In genomic region chr7:30422560-30422959, GRCm38 (mm10) we compare ENCODE assay signal across 9 mouse cellular contexts. TPM values are rescaled to one million over a fixed set of nuclear protein-coding genes. Genes with fewer than 3 reads are reported as not detected.
DNase-seq lines count a peak whose midpoint lies in the region; ATAC-seq and TF ChIP-seq lines count a peak whose summit lies in the region.
"Had no signal": no experiment of that assay in that cellular context is flagged by ENCODE, and none has a peak within 500 bp of the region (broad histone marks: within the 10 kb centered on the region; RNA-seq: fewer than 3 reads in every experiment).

No protein-coding gene starts in this region.

- no peaks in the 10 kb centered on the region for H3K9me3 ChIP-seq in hindbrain, embryonic 14.5 days (ENCODE audit: control insufficient read depth, low read length)
- no peaks in the 10 kb centered on the region for H3K9me3 ChIP-seq in midbrain, postnatal 0 days (ENCODE audit: low read length)

- no peak for DNase-seq in left cerebral cortex, adult 2 months (ENCODE audit: extremely low spot score in 1 of 2, low spot score in 2 of 2)
- DNase-seq in left cerebral cortex, adult 9 months (ENCODE audit: low spot score in 2 of 2) = no peak
- DNase-seq in hindbrain, embryonic 14.5 days (ENCODE audit: low spot score) = no peak
- no peak for DNase-seq in midbrain, postnatal 0 days (ENCODE audit: low spot score)
- DNase-seq in left cerebral cortex, postnatal 10 days (ENCODE audit: extremely low spot score in 1 of 2, low spot score in 2 of 2) = no peak
- no peak for DNase-seq in cerebellum, postnatal 36 days

- TF ChIP-seq CTCF in left cerebral cortex, adult 2 months (IDR thresholded peaks at IDR 0.05) = no peak
- no peak for TF ChIP-seq CTCF in bone marrow macrophage, adult 2 months (IDR thresholded peaks at IDR 0.05; ENCODE audit: low read depth, low read length)
- TF ChIP-seq CTCF in midbrain, postnatal 0 days (IDR thresholded peaks at IDR 0.05) = no peak

- peaks cover 31% of the 10 kb centered on the region for H3K4me1 ChIP-seq in bone marrow macrophage, adult 2 months (ENCODE audit: control insufficient read depth, insufficient read depth, low read length)
- peaks cover 20% of the 10 kb centered on the region for H3K4me1 ChIP-seq in hindbrain, embryonic 14.5 days (replicated peaks; ENCODE audit: control insufficient read depth, insufficient read depth, low read length)
- H3K4me1 ChIP-seq in midbrain, postnatal 0 days (ENCODE audit: insufficient read depth, low read length) = no peaks in the 10 kb centered on the region; the same call in 1 of the 2 replicates

- no peaks in the 10 kb centered on the region for H3K36me3 ChIP-seq in hindbrain, embryonic 14.5 days (replicated peaks; ENCODE audit: control insufficient read depth, insufficient read depth)
- H3K36me3 ChIP-seq in midbrain, postnatal 0 days (ENCODE audit: insufficient read depth, low read length) = peaks cover 21% of the 10 kb centered on the region

- H3K4me2 ChIP-seq in hindbrain, embryonic 14.5 days (replicated peaks) = peak overlapping the region; percentile 97
- peak overlapping the region; percentile 81 for H3K4me2 ChIP-seq in midbrain, postnatal 0 days (ENCODE audit: low read depth, low read length, poor library complexity, severe bottlenecking)

- no peaks in the 10 kb centered on the region for H3K27me3 ChIP-seq in hindbrain, embryonic 14.5 days (ENCODE audit: control insufficient read depth, insufficient read depth, low read length)
- no peaks in the 10 kb centered on the region for H3K27me3 ChIP-seq in midbrain, postnatal 0 days (ENCODE audit: insufficient read depth, low read length)

- peak overlapping the region; percentile 75 for H3K9ac ChIP-seq in hindbrain, embryonic 14.5 days
- H3K9ac ChIP-seq in midbrain, postnatal 0 days (replicated peaks; ENCODE audit: low read length, poor library complexity, severe bottlenecking) = peak overlapping the region; percentile 69

- ATAC-seq in hindbrain, embryonic 14.5 days (ENCODE audit: low FRiP score) = 0 out of 2 replicates have a peak, but pooled peaks have one; percentile 2
- no peak for ATAC-seq in midbrain, postnatal 0 days (ENCODE audit: low FRiP score)
- no peak for ATAC-seq in granulocyte monocyte progenitor cell, adult 5-6 weeks (replicated peaks; ENCODE audit: poor library complexity, severe bottlenecking)

- peak overlapping the region; percentile 86 for H3K27ac ChIP-seq in left cerebral cortex, adult 2 months
- peak overlapping the region; percentile 89 for H3K27ac ChIP-seq in bone marrow macrophage, adult 2 months (ENCODE audit: insufficient read depth, low read depth, low read length)
- peak overlapping the region; percentile 55; the same call in 1 of the 2 replicates for H3K27ac ChIP-seq in hindbrain, embryonic 14.5 days
- H3K27ac ChIP-seq in midbrain, postnatal 0 days (ENCODE audit: low read depth, low read length) = peak overlapping the region; percentile 69

- WGBS in hindbrain, embryonic 14.5 days = 14% methylated on average over 9 of the region's 9 CpGs
- WGBS in midbrain, postnatal 0 days = 9% methylated on average over 9 of the region's 9 CpGs

- no peak for TF ChIP-seq POLR2A in bone marrow macrophage, adult 2 months (IDR thresholded peaks at IDR 0.05; ENCODE audit: borderline replicate concordance, low read depth, low read length)

- intact Hi-C loops in left cerebral cortex, adult 2 months (cut with DNase I) = loop anchor here (1.0 kb wide), 1 partner anchor 49 kb away; no protein-coding TSS in a partner anchor
- intact Hi-C loops in left cerebral cortex, postnatal 10 days (cut with DNase I) = no loop called here

- H3K4me3 ChIP-seq in left cerebral cortex, adult 2 months = peak overlapping the region; percentile 77
- peak overlapping the region; percentile 76 for H3K4me3 ChIP-seq in bone marrow macrophage, adult 2 months (ENCODE audit: insufficient read depth, low read length)
- peak overlapping the region; percentile 60 for H3K4me3 ChIP-seq in hindbrain, embryonic 14.5 days (replicated peaks; ENCODE audit: low read length)
- H3K4me3 ChIP-seq in midbrain, postnatal 0 days (ENCODE audit: low read depth, low read length) = peak overlapping the region; percentile 50

RNA-seq across cellular contexts. Expression of gene Nfkbid, which starts 1.0 kb away (rescaled TPM):
- 1 to 10 TPM; 3.9 to 5.1 TPM for total RNA-seq in left cerebral cortex, adult 2 months (2021)
- polyA plus RNA-seq in bone marrow macrophage, adult 2 months (2012; ENCODE audit: insufficient read depth, insufficient read length, missing spikeins) = 18.6 and 22.4 TPM in 2 replicates
- 1.8 and 2.9 TPM in 2 replicates for polyA plus RNA-seq in hindbrain, embryonic 14.5 days (2014; fragmentation: Nextera tagmentation; extraction: Ambion mirVana)
- total RNA-seq in midbrain, postnatal 0 days (2014; rRNA removed) = 2.1 and 2.2 TPM in 2 replicates
- polyA plus RNA-seq in midbrain, postnatal 0 days (2015; fragmentation: Nextera tagmentation; extraction: Ambion mirVana) = 2.2 and 2.8 TPM in 2 replicates
- 1 to 10 TPM; 2.7 to 3.6 TPM for total RNA-seq in left cerebral cortex, postnatal 10 days (2021)
- total RNA-seq in granulocyte monocyte progenitor cell, adult 5-6 weeks (2014; fragmentation: Nextera tagmentation) = 16.0 and 16.3 TPM in 2 replicates
- total RNA-seq in granulocyte monocyte progenitor cell, adult 5-6 weeks (2017) = 6.8 and 15.1 TPM in 2 replicates

RNA-seq across cellular contexts. Expression of gene Hcst, which starts 2.9 kb away (rescaled TPM):
- total RNA-seq in left cerebral cortex, adult 2 months (2021) = 1 to 10 TPM in 1 of 2 experiments, not detected in 1; 3.1 TPM
- 53.0 and 56.7 TPM in 2 replicates for polyA plus RNA-seq in bone marrow macrophage, adult 2 months (2012; ENCODE audit: insufficient read depth, insufficient read length, missing spikeins)
- polyA plus RNA-seq in hindbrain, embryonic 14.5 days (2014; fragmentation: Nextera tagmentation; extraction: Ambion mirVana) = 1.1 TPM in 1 of 2 replicates, not detected in the other
- total RNA-seq in midbrain, postnatal 0 days (2014; rRNA removed) = not detected in 2 replicates
- 0.54 and 0.76 TPM in 2 replicates for polyA plus RNA-seq in midbrain, postnatal 0 days (2015; fragmentation: Nextera tagmentation; extraction: Ambion mirVana)
- 1 to 10 TPM in 1 of 2 experiments, not detected in 1; 1.1 TPM for total RNA-seq in left cerebral cortex, postnatal 10 days (2021)
- 64.6 and 70.7 TPM in 2 replicates for total RNA-seq in granulocyte monocyte progenitor cell, adult 5-6 weeks (2014; fragmentation: Nextera tagmentation)
- total RNA-seq in granulocyte monocyte progenitor cell, adult 5-6 weeks (2017) = 9.0 and 31.6 TPM in 2 replicates

RNA-seq across cellular contexts. Expression of gene Tyrobp, which starts 9.0 kb away (rescaled TPM):
- total RNA-seq in left cerebral cortex, adult 2 months (2021) = 10 to 100 TPM; 25.9 to 26.6 TPM
- 3,702 and 3,978 TPM in 2 replicates for polyA plus RNA-seq in bone marrow macrophage, adult 2 months (2012; ENCODE audit: insufficient read depth, insufficient read length, missing spikeins)
- 27.2 and 35.6 TPM in 2 replicates for polyA plus RNA-seq in hindbrain, embryonic 14.5 days (2014; fragmentation: Nextera tagmentation; extraction: Ambion mirVana)
- 20.6 and 23.5 TPM in 2 replicates for total RNA-seq in midbrain, postnatal 0 days (2014; rRNA removed)
- polyA plus RNA-seq in midbrain, postnatal 0 days (2015; fragmentation: Nextera tagmentation; extraction: Ambion mirVana) = 43.7 and 46.5 TPM in 2 replicates
- 10 to 100 TPM; 20.8 to 20.9 TPM for total RNA-seq in left cerebral cortex, postnatal 10 days (2021)
- 665 and 703 TPM in 2 replicates for total RNA-seq in granulocyte monocyte progenitor cell, adult 5-6 weeks (2014; fragmentation: Nextera tagmentation)
- 270 and 287 TPM in 2 replicates for total RNA-seq in granulocyte monocyte progenitor cell, adult 5-6 weeks (2017)

RNA-seq across cellular contexts. Expression of gene Aplp1, which starts 22.8 kb away (rescaled TPM):
- total RNA-seq in left cerebral cortex, adult 2 months (2021) = 1,000 to 10,000 TPM; 1,205 to 1,260 TPM
- 2.0 and 2.3 TPM in 2 replicates for polyA plus RNA-seq in bone marrow macrophage, adult 2 months (2012; ENCODE audit: insufficient read depth, insufficient read length, missing spikeins)
- 690 and 752 TPM in 2 replicates for polyA plus RNA-seq in hindbrain, embryonic 14.5 days (2014; fragmentation: Nextera tagmentation; extraction: Ambion mirVana)
- 923 and 924 TPM in 2 replicates for total RNA-seq in midbrain, postnatal 0 days (2014; rRNA removed)
- polyA plus RNA-seq in midbrain, postnatal 0 days (2015; fragmentation: Nextera tagmentation; extraction: Ambion mirVana) = 811 and 814 TPM in 2 replicates
- 100 to 1,000 TPM; 937 to 959 TPM for total RNA-seq in left cerebral cortex, postnatal 10 days (2021)
- not detected in 2 replicates for total RNA-seq in granulocyte monocyte progenitor cell, adult 5-6 weeks (2014; fragmentation: Nextera tagmentation)
- total RNA-seq in granulocyte monocyte progenitor cell, adult 5-6 weeks (2017) = not detected in 2 replicates
- total RNA-seq: common myeloid progenitor, adult 5-6 weeks had no signal

RNA-seq across cellular contexts. Expression of gene Kirrel2, which starts 34.9 kb away (rescaled TPM):
- total RNA-seq in left cerebral cortex, adult 2 months (2021) = 10 to 100 TPM; 11.0 to 11.9 TPM
- not detected in 2 replicates for polyA plus RNA-seq in bone marrow macrophage, adult 2 months (2012; ENCODE audit: insufficient read depth, insufficient read length, missing spikeins)
- polyA plus RNA-seq in hindbrain, embryonic 14.5 days (2014; fragmentation: Nextera tagmentation; extraction: Ambion mirVana) = 1.8 and 2.4 TPM in 2 replicates
- total RNA-seq in midbrain, postnatal 0 days (2014; rRNA removed) = 0.99 and 4.9 TPM in 2 replicates
- 0.32 and 0.43 TPM in 2 replicates for polyA plus RNA-seq in midbrain, postnatal 0 days (2015; fragmentation: Nextera tagmentation; extraction: Ambion mirVana)
- total RNA-seq in left cerebral cortex, postnatal 10 days (2021) = 1 to 10 TPM; 1.2 to 4.9 TPM
- total RNA-seq in granulocyte monocyte progenitor cell, adult 5-6 weeks (2014; fragmentation: Nextera tagmentation) = not detected in 2 replicates
- not detected in 2 replicates for total RNA-seq in granulocyte monocyte progenitor cell, adult 5-6 weeks (2017)
- total RNA-seq: common myeloid progenitor, adult 5-6 weeks had no signal

Comparison
In these comparisons a context has a peak if more than half of its experiments do, and no peak if none do; other contexts are left out.
1. RNA of gene Tyrobp, which starts 9.0 kb away (total RNA-seq): 270 to 703 TPM in granulocyte monocyte progenitor cell, adult 5-6 weeks; 25.9 to 26.6 TPM in left cerebral cortex, adult 2 months, 20.6 to 23.5 TPM in midbrain, postnatal 0 days and 20.8 to 20.9 TPM in left cerebral cortex, postnatal 10 days; every median in the first group is over 4 times any median in the second.
2. Peak in every context shown above with its lines, with median percentiles within 50 percentile points of each other: H3K27ac ChIP-seq and H3K4me3 ChIP-seq.